In genomic region chr7:98522576-98522975, GRCm38 (mm10) we compare ENCODE assay signal across 8 mouse cellular contexts. TPM values are rescaled to one million over a fixed set of nuclear protein-coding genes. Genes with fewer than 3 reads are reported as not detected.
A peak's percentile ranks its signal among the peaks of the same experiment; 100 is the strongest.
DNase-seq lines count a peak whose midpoint lies in the region; ATAC-seq and TF ChIP-seq lines count a peak whose summit lies in the region.

No protein-coding gene starts in this region.

- peaks cover 15% of the 10 kb centered on the region for H3K4me1 ChIP-seq in forebrain, embryonic 14.5 days (ENCODE audit: control insufficient read depth, insufficient read depth, low read length)

- no peak overlapping the region for H3K9ac ChIP-seq in forebrain, embryonic 14.5 days (ENCODE audit: low read length)

- no peak overlapping the region for H3K4me3 ChIP-seq in gastrocnemius, adult 2 months
- no peak overlapping the region for H3K4me3 ChIP-seq in forebrain, embryonic 14.5 days (ENCODE audit: low read depth, low read length)

- H3K27me3 ChIP-seq in forebrain, embryonic 14.5 days (replicated peaks; ENCODE audit: control insufficient read depth, insufficient read depth, low read length): no peaks in the 10 kb centered on the region

- intact Hi-C loops in gastrocnemius, adult 2 months (cut with DNase I): no loop called here
- intact Hi-C loops in left cerebral cortex, postnatal 4 days (cut with DNase I): no loop called here

- WGBS in forebrain, embryonic 14.5 days: 83% methylated on average over 5 of the region's 5 CpGs

- TF ChIP-seq CTCF in gastrocnemius, adult 2 months (IDR thresholded peaks at IDR 0.05): no peak

- no peaks in the 10 kb centered on the region for H3K9me3 ChIP-seq in forebrain, embryonic 14.5 days (replicated peaks; ENCODE audit: control insufficient read depth, low read length)

- DNase-seq in gastrocnemius, adult 2 months: peak; percentile 47
- no peak for DNase-seq in gastrocnemius, adult 18-20 months (ENCODE audit: low spot score)
- peak; percentile 33 for DNase-seq in adipocyte (ENCODE audit: low spot score)
- DNase-seq in heart, postnatal 4 days: peak; percentile 48
- DNase-seq in lung, postnatal 4 days: peak; percentile 55 to 73
- no peak for DNase-seq in forebrain, embryonic 14.5 days (ENCODE audit: low spot score)
- DNase-seq in left cerebral cortex, postnatal 4 days: no peak
- no peak for DNase-seq in frontal cortex, adult 2 months (ENCODE audit: extremely low spot score in 1 of 2, low spot score in 1 of 2)

- no peaks in the 10 kb centered on the region for H3K36me3 ChIP-seq in forebrain, embryonic 14.5 days (ENCODE audit: control insufficient read depth, insufficient read depth, low read length)

- peak overlapping the region; percentile 83 for H3K27ac ChIP-seq in gastrocnemius, adult 2 months
- no peak overlapping the region for H3K27ac ChIP-seq in forebrain, embryonic 14.5 days (ENCODE audit: low read depth, low read length)

- H3K4me2 ChIP-seq in forebrain, embryonic 14.5 days (ENCODE audit: low read length): no peak overlapping the region

- ATAC-seq in forebrain, embryonic 14.5 days: no peak

RNA-seq across cellular contexts. Expression of gene Lrrc32, which starts 33.5 kb away (rescaled TPM):
- total RNA-seq in gastrocnemius, adult 2 months (2021): 1 to 10 TPM; 3.7 to 4.6 TPM
- total RNA-seq in gastrocnemius, adult 18-20 months (2021): 1 to 10 TPM; 2.6 to 8.1 TPM
- 10 to 100 TPM; 17.3 to 18.6 TPM for total RNA-seq in heart, postnatal 4 days (2021)
- 2.3 and 3.0 TPM in 2 replicates for polyA plus RNA-seq in forebrain, embryonic 14.5 days (2014; fragmentation: Nextera tagmentation; extraction: Ambion mirVana)
- 1 to 10 TPM; 6.4 to 7.6 TPM for total RNA-seq in left cerebral cortex, postnatal 4 days (2021)
- 4.0 and 4.1 TPM in 2 replicates for polyA plus RNA-seq in frontal cortex, adult 2 months (2012; rRNA removed)

Comparison
In these comparisons a context has a peak if more than half of its experiments do, and no peak if none do; other contexts are left out.
1. DNase-seq: peak in gastrocnemius, adult 2 months (single experiment), adipocyte (single experiment), heart, postnatal 4 days (single experiment) and lung, postnatal 4 days (2 of 2); none in gastrocnemius, adult 18-20 months (single experiment), forebrain, embryonic 14.5 days (single experiment), left cerebral cortex, postnatal 4 days (single experiment) and frontal cortex, adult 2 months (0 of 2).